Mouse (Mus musculus) thymus, postnatal 10 days (tissue): ENCODE results near the gene Sfta2.

Experiments used
- DNase-seq, 2 experiments: peaks; one replicate each; pipeline ENCODE4 v3.0.0; 2021; ENCODE audit warnings: low spot score in 2 of 2

Gene Sfta2

DNA sequence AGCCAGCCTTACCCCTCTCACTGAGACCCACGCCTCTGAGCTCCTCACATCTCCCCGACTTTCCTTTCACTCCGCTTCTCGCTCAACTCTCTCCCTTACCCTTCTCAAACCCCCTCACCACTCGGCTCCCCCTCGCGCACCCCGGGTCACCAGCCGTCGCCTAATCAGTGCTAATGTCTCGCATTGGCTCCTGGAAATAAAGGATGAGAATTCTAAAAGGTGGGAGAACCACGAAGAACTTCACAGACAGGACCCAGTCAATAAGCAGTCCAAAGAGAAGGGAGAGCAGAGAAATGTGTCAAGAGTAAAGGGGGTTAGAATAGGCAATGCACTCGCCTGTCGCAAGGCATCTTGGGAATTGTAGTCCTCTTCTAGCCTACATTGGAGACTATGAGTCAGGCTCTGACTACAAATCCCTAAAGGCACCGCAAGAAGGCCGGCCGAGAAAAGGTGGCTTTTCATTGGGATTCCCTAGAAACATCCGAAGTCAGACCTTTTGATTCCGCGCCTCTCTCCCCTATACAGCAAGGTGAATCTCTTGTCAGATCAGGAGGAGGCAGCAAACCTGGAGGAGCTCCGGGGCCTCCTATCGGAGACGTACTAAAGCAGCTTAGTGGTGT lies 72.2 kb downstream of the Sfta2 start, which contains the start of gene Gtf2h4:
Gene Gtf2h4 (minus strand): TSS at position 324 of the 620 bp plus-strand sequence.
- DNase-seq, result peak; percentile 92 to 93

DNA sequence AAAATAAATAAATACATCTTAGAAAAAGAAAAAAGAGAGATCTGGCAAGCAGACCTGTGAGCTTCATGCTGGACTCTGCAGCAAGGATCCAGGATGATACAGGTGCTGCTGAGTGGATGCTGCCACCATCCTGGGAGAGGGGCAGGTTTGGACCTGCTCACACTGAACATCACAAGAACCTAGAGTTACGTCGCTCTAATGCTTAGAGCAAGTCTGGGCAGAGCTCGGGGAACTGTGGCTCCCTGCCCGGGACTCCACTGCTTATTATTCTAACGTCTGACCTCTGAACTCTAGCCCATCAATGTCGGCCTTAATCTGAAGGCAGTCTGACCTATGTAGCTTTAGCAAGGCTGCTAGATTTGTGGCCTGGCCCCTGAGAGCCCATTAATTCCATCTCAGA lies 79.2 kb downstream of the Sfta2 start:
- DNase-seq, result no peak

- no peak for DNase-seq
Observed at GRCm38 (mm10) chr17:35681986-35682385, 80.6 kb downstream of the Sfta2 start.

GRCm38 (mm10) chr17:35685061-35685460 lies 83.7 kb downstream of the Sfta2 start:
- DNase-seq, result no peak

DNA sequence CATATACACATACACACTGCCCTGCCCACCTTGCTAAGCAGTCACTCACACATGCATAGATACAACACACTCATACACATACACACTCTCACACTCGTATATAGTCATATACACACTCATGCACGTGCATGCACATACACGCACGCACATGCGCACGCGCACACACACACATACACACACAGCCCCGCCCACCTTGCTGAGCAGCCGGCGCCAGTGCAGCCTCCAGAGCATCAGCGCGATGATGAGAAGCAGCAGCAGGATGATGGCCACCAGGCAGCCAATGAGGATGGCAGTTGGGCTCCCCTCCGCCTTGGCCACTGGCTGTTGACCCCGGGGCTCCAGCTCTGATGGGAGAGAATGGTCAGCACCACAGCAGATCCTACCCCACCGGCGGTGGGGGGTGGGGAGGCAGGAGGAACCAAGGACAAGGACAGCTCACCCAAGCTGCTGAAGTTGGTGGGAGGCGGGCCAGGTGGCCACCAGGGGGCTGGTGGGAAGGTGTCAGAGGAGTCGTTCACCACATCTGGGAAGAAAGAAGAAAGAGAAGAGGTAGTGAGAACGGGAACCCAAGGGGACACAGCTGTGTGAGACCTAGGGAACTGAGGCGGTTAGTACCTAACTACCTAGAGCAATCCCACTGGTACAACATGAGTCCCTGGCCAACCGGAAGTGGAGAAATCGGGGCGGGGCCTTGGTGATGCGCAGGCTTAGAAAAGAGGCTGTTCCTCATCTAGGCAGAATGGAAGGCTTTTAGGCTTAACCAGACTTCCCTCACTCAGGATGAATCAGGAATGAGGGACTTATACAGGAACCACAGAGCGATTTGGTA lies 87.2 kb downstream of the Sfta2 start:
- DNase-seq, result peak in 1 of 2 experiments; percentile 64

- DNase-seq, result no peak
Observed at GRCm38 (mm10) chr17:35689936-35690645, 88.7 kb downstream of the Sfta2 start.

DNA sequence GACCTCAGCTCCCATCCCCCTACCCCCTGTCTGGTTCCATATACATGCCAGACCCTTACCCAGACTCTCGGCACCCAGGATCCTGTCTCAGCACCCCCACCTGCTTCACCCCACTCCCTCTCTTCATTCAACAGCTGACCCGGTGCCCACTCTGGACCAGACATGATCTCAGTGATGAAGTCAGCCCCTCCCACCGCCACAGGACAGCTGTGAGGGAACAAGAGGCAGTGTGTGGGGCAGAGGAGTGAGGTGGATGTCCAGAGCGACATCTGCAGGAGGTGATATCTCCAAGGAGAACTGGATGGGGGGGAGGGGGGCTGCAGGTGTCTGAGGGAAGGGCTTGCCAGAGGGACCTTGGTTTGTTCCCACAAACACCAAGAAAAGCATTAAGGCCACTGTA lies 90.5 kb downstream of the Sfta2 start:
- no peak for DNase-seq

DNA sequence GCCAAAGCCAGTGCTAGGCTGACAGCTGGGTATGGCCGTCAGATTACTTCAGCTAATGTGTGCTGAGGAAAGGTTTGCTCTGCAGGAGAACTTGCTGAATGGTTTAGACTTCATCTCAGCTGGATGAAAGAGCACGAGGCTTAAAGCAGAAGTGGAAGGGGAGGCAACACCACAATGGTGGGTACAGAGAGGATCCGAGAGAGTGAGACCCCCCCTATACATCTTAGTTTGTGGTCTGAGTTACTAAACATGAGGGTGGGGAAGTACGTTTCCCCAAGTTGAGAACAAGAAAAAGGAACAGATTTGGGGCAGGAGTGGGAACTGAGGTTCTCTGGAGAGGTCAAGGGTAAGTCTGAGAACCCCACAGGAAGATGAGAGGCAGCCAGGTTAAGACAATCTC lies 91.0 kb downstream of the Sfta2 start:
- no peak for DNase-seq

DNA sequence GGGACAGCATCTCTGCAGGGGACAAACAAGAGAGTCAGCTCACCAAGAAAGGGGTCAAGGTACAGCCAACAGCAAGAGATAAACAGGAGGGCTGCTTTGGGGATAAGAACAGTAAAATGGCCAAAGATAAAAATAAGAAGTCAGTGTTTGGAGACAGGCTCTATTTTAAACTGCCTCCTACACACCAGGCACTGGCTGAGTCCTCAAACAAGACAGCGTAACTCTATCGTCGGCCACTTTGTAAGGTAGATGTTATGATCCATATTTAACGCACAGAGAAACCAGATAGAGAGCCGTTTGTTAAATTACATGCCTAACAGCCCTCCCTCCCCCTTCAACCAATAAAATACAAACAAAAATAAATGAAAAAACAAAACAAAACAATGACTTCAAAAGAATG lies 92.6 kb downstream of the Sfta2 start:
- no peak for DNase-seq

- peak; percentile 48 to 66 for DNase-seq
Observed at GRCm38 (mm10) chr17:35695289-35695688, 93.9 kb downstream of the Sfta2 start.

- no peak for DNase-seq
Observed at GRCm38 (mm10) chr17:35696691-35697090, 95.3 kb downstream of the Sfta2 start.

DNA sequence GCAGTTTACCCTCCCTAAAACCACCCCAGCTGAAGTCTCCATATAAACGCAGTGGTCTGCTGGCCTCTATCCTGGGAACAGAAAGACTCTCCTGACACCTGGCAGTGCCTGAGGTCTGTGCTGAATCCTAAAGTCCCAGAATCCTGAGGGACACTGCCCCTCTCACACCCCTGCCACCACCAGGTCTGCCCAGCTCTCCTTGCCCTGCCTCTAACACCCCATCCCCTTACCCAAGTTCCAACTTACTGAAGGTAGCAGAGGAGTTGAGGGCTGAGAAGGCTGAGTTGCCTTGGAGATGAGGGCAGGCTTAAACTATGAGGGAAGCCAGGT lies 96.0 kb downstream of the Sfta2 start:
- DNase-seq, result no peak

- DNase-seq, result no peak
Observed at GRCm38 (mm10) chr17:35697759-35698500, 96.6 kb downstream of the Sfta2 start.

DNA sequence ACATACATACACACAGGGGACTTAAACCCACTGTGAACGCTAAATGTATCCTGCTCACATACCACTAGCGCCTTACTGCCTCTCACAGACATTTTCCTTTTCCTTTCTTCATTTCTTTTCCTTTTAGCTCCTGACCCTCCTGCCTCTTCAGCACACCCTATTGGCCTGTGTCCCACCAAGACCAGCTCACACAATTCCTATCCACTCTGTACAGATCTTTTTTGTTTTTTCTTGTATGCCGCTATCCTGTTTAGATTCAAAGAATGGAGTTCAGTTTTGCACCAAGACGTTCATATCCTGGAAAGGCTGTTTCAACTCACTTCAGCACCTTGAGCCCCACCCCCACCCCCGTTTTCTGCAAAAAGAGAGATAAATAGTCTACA lies 97.1 kb downstream of the Sfta2 start:
- no peak for DNase-seq

GRCm38 (mm10) chr17:35699919-35700318 lies 98.6 kb downstream of the Sfta2 start:
- DNase-seq, result peak in 1 of 2 experiments; percentile 25
